Mouse (Mus musculus): ENCODE measurements around the gene Itgb8.

Gene Itgb8

GRCm38 (mm10) chr12:119238696-119239415, at the start of gene Itgb8:
Gene Itgb8, minus strand, starts transcription at chr12:119238802.
- DNase-seq (ENCODE audit: low read depth, low spot score): peak; percentile 45

GRCm38 (mm10) chr12:119276282-119276681, 37.7 kb upstream of the Itgb8 start:
- DNase-seq (ENCODE audit: low read depth, low spot score): no peak

GRCm38 (mm10) chr12:119273605-119274004, 35.0 kb upstream of the Itgb8 start:
- DNase-seq (ENCODE audit: low read depth, low spot score): no peak

DNA sequence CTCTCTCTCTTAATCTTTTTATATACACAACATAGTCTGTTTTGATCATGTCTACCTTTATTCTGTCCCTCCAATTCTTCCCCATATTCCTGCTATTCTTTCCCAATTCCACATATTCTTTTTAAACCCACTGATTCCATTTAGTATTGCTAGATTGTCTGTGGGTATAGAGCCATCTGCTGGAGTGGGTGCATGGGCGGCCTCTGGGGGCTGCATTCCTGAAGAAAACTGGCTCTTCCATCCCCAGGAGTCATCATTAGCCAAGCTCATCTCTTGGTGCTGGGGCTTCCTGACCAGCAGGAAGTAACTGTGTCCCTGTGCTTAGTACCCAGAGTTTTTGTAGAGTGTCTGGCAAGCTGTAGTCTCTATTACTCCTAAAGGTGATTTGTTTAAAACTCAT, 33.4 kb upstream of the Itgb8 start:
- DNase-seq (ENCODE audit: low read depth, low spot score): no peak

- DNase-seq (ENCODE audit: low read depth, low spot score): no peak
Measured at GRCm38 (mm10) chr12:119270036-119270435, 31.4 kb upstream of the Itgb8 start.

GRCm38 (mm10) chr12:119268723-119269122, 30.1 kb upstream of the Itgb8 start:
- DNase-seq (ENCODE audit: low read depth, low spot score): no peak

GRCm38 (mm10) chr12:119264506-119264905, 25.9 kb upstream of the Itgb8 start:
- no peak for DNase-seq (ENCODE audit: low read depth, low spot score)

DNA sequence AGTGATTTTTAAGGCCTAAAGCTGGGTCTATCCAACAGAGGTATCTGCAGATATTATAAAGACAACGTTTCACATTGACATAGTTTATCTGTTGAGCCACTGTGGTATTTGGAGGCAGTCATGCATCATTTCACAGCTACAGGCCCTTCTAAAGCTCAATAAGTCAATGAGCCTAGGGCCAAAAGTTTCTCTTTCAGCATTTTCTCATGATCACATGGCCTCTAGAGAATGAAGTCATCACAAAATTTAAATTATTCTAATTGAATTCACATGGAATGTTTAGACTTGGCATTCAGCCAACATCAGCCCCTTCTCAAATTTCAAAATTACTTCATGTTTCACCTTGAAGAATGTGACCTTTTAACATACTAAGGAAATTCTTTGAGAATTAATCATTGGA, 10.0 kb upstream of the Itgb8 start:
- DNase-seq (ENCODE audit: low read depth, low spot score): no peak

GRCm38 (mm10) chr12:119241071-119241470, 2.5 kb upstream of the Itgb8 start:
- no peak for DNase-seq (ENCODE audit: low read depth, low spot score)

DNA sequence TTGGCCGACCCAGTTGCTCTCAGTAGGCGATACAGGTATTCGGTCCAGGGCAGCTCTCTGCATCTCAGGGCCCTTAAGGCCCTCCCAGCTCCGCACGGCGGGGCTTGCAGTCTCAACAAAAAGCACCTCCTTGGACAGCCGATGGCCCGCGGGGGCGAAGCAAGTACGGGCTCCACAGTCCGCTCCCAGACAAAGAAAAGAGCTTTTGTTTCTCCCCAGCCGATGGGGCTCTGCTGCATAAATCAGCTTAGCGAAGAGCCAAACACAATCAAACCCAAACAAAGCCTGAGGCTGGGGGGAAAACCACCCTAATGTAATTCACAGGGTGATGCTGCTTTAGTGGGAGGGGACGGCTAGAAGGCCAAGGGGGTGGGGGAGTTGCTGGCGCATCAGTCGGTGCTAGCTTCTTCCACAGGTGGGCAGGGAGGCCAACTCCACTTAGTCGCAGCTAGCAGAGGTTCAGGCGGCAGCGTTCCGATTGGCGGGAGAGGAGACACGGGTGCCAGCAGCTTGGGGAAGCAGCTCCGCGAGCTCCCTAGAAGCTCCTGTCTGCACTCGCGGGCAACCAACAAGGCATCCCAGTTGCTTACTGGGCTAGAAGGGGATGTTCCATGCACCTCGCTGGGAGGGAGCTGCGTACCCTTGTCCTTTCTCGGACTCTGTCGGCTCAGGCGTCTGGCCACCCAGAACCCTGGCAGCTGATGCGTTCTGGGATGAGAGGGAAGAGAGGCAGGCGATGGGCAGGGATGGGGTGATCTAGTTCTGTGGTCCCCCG, 494 bp downstream of the Itgb8 start:
- peak; percentile 22 for DNase-seq (ENCODE audit: low read depth, low spot score)

DNA sequence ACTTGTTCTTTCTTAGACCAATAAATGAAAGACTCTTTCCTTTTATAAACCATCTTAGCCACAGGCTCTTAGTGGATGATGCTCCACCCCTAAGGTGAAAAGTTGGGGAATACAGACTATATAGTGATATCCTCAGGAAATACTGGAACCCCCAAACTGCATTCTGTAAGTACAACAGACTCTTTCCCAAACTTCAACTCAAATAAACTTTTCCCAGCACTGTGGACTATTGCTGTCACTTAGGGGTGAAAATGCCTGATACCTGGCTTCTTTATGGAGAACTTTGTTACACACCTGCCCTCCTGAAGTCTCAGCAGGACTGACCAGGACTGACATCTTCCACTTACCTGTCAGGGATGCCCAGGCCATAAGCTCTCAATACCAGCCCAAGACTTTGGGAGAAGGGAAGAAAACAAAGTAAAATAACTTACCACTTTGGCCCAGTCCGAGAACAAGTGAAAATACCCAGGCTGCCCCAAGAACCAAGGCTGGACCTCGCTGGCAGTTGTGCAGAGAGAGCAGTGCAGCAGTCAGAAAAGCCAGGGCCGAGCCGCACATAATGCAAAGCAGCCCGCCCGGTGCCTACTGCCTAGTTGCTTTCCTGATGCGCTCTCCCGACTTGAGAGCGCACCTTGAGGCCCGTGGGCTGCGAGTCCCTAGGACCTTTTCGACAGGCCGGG, 1.2 kb downstream of the Itgb8 start:
- no peak for DNase-seq (ENCODE audit: low read depth, low spot score)

GRCm38 (mm10) chr12:119231831-119232230, 6.8 kb downstream of the Itgb8 start:
- no peak for DNase-seq (ENCODE audit: low read depth, low spot score)

- no peak for DNase-seq (ENCODE audit: low read depth, low spot score)
Measured at GRCm38 (mm10) chr12:119230444-119230843, 8.2 kb downstream of the Itgb8 start.

DNA sequence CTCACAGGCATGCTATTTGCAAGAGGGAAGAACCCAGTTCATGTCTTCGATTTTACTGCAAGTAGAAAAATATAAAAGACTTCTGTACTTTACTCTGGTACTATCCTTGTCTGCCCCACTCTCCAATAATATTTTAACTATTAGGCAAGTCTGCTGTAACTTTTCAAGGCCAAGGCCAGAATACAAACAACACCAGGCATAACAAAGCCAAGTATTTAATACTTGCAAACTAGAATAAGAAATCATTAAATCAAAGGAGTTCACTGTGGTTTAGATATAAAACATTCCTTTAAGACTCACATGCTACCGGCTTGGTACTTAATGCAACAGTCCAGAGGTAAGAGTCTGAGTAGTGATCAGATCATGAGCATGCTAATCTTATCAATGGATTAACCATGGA, 9.0 kb downstream of the Itgb8 start:
- DNase-seq (ENCODE audit: low read depth, low spot score): no peak

- DNase-seq (ENCODE audit: low read depth, low spot score): no peak
Measured at GRCm38 (mm10) chr12:119227898-119228297, 10.7 kb downstream of the Itgb8 start.

DNA sequence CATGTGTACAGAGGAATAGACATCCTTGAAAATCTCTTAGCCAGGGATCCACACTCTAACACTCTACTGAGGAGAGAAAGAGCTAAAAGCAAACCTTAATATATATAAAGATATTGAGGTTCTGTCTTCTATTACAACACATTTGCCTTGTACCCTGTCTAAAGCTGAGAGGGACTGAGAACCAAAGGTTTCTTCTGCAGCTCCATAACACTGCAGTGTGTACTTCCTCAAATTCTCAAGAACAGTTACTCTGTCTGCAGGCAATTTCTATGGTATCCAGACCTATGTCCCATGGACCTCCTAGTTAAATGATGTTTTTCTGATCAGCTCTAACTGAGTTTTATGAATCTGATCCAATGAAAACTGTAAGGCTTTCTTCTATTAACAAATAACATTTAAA, 13.9 kb downstream of the Itgb8 start:
- no peak for DNase-seq (ENCODE audit: low read depth, low spot score)

- no peak for DNase-seq (ENCODE audit: low read depth, low spot score)
Measured at GRCm38 (mm10) chr12:119219409-119219808, 19.2 kb downstream of the Itgb8 start.

DNA sequence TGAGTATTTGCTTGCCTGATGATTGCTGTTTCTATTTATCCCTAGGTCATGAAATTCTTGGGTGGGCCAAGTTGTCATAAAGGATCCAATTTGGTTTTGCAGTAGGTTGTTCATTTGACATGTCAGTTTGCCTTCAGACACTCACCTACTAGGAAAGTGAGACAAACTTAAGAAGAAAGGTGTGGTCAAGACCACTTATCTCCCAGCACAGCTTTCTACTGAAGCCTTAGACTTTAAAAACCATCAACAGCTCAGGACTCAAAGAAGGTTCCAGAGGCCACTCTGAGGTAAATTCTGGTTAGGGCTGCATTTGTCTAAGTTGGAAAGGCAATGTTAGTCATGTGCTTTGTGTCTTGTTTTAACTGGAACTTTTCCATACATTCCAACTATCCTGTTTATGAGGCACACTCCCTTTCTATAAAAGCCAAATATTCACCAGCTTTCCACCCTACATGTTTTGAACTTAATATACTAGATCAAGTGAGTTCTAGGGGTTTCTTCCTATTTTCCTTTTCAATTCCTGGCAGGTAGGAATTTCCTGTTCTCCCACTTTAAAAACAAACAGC, 20.8 kb downstream of the Itgb8 start:
- DNase-seq (ENCODE audit: low read depth, low spot score): no peak

DNA sequence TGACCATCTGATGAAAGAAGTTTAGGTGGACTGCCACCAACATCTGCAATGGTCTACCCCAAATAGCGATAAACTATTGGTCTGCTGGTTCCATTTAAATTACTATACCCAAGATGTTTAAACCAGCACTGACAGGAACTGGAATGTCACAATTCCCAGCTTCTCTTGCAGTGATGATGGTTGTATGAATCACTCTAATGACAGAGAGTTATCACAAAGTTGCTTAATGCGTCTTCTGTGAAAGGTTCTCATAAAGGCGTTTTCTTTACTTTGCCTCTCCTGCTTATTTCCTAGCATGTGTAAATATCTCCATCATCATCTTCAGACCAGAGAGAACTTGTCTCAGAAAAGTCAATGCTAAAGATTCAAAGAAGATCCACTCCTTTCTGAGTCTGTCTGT, 23.4 kb downstream of the Itgb8 start:
- no peak for DNase-seq (ENCODE audit: low read depth, low spot score)

GRCm38 (mm10) chr12:119211533-119211932, 27.1 kb downstream of the Itgb8 start:
- no peak for DNase-seq (ENCODE audit: low read depth, low spot score)

DNA sequence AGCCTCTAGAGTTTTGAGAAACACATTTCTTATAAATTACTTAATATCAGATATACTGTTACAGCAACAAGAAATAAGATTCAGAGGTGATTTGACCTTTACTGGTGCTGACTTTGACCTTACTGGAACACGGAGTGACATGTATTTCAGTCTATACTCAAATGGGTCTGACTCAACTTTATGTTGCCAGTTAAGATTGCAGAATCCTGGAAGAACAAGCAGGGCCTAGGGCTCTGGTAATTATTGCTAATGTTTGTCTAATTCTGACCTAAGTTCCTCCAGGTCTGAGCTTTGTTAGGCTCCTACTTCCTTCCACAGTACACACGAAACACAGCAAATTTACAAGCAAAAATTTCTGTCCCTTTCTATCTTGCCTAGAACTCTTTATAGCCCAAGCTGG, 28.0 kb downstream of the Itgb8 start:
- no peak for DNase-seq (ENCODE audit: low read depth, low spot score)

GRCm38 (mm10) chr12:119210073-119210425, 28.6 kb downstream of the Itgb8 start:
- no peak for DNase-seq (ENCODE audit: low read depth, low spot score)
